Mouse (Mus musculus) G1E (cell line): ENCODE results near the gene Drd2. TPM values are rescaled to one million over a fixed set of nuclear protein-coding genes. Genes with fewer than 3 reads are reported as not detected.

Experiments used
- ATAC-seq: 2 replicates; pipeline ENCODE4 v1.8.0; 2016; ENCODE audit warnings: mild to moderate bottlenecking; ENCODE audit not compliant: insufficient number of reproducible peaks, poor library complexity, low FRiP score, severe bottlenecking; ENCODE audit errors: extremely low read depth
- DNase-seq: peaks from one replicate; pipeline ENCODE4 v3.0.0; 2012; ENCODE audit warnings: low spot score
- H3K27me3 ChIP-seq: 2 replicates; pipeline ENCODE4 v1.6.1; 2012; ENCODE audit warnings: mild to moderate bottlenecking, low read length, inconsistent platforms; ENCODE audit not compliant: insufficient read depth
- H3K36me3 ChIP-seq: replicated peaks from 2 replicates; pipeline ENCODE3; 2012; ENCODE audit warnings: mild to moderate bottlenecking, inconsistent platforms
- H3K4me1 ChIP-seq: 2 replicates; pipeline ENCODE4 v1.6.1; 2012; ENCODE audit warnings: low read depth, low read length, inconsistent platforms, mixed read lengths; ENCODE audit not compliant: insufficient read depth
- H3K4me3 ChIP-seq: 2 replicates; pipeline ENCODE4 v1.5.1; 2012; ENCODE audit warnings: low read depth, mild to moderate bottlenecking, inconsistent platforms, low read length, moderate library complexity, mixed read lengths
- H3K9me3 ChIP-seq: replicated peaks from 2 replicates; pipeline ENCODE4 v1.6.1; 2012; ENCODE audit warnings: inconsistent platforms
- CTCF ChIP-seq: IDR thresholded peaks from 2 replicates; pipeline ENCODE4 v1.5.1; 2012; ENCODE audit warnings: low read depth, low read length, inconsistent platforms, mixed read lengths
- GATA1 ChIP-seq: IDR thresholded peaks from 2 replicates; pipeline ENCODE4 v1.6.1; 2012; ENCODE audit warnings: borderline replicate concordance, low read length, inconsistent platforms, mixed read lengths
- GATA2 ChIP-seq: IDR thresholded peaks from 2 replicates; pipeline ENCODE4 v1.6.1; 2012; ENCODE audit warnings: low read depth, low read length, inconsistent platforms, borderline replicate concordance
- POLR2AphosphoS5 ChIP-seq: IDR thresholded peaks from 2 replicates; pipeline ENCODE4 v1.6.1; 2012; ENCODE audit warnings: low read depth, low read length, inconsistent platforms; ENCODE audit not compliant: insufficient replicate concordance
- TAL1 ChIP-seq: conservative IDR thresholded peaks from 2 replicates; pipeline ENCODE4 v1.6.1; 2012; ENCODE audit warnings: low read depth, low read length, inconsistent platforms, mixed read lengths
- polyA plus RNA-seq: library from polyadenylated mRNA; stranded (reverse); fragments of >175 nt; gene quantifications from 2 replicates; pipeline ENCODE4 v1.2.3, GENCODE M21; 2012
- total RNA-seq, 2 experiments: library from RNA; stranded (forward) in 1 of 2; stranded (reverse) in 1 of 2; fragments of 200-1000 nt in 1 of 2; fragments of >200 nt in 1 of 2; fragmentation: Nextera tagmentation in 1 of 2; gene quantifications; 2 replicates each; pipeline ENCODE4 v1.2.3; 2014 to 2017

Gene Drd2
- total and polyA plus RNA-seq, 3 experiments: 0.11 TPM; not detected in 2

GRCm38 (mm10) chr9:49426921-49427320 is 86.5 kb downstream of the Drd2 start, which contains the start of gene Ankk1:
Ankk1 (minus strand) TSS chr9:49427021.
- no peak within 1 kb of the TSS for H3K4me3 ChIP-seq
- H3K4me1 ChIP-seq: no peaks in the 10 kb centered on the region
- H3K27me3 ChIP-seq: no peaks in the 10 kb centered on the region
- no peak for ATAC-seq
- H3K36me3 ChIP-seq: no peaks in the 10 kb centered on the region
- DNase-seq: no peak
- TF ChIP-seq TAL1 (no peak), GATA1 (no peak), GATA2 (no peak), POLR2AphosphoS5 (no peak), CTCF (no peak)
- no peaks in the 10 kb centered on the region for H3K9me3 ChIP-seq

DNA sequence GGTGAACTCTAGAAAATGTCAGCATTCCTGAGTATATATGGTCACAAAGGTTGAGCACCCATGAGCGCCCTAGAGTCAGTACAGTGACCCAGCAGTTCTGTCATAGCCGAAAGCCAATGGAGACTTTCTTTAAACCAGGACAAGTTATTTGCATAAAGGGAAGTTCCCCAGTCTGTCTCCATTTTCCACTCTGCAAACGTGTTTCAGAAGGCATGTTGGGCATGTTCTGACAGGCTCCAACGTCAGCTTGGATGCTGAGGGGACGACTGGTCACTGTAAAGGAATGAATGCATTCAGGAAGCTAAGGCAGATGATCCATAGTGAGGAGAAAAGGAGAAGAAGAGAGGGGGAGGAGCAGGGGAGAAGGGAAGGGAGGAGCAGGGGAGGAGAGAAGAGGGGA is 87.1 kb downstream of the Drd2 start:
- H3K36me3 ChIP-seq: no peaks in the 10 kb centered on the region
- no peaks in the 10 kb centered on the region for H3K27me3 ChIP-seq
- DNase-seq (no peak), ATAC-seq (no peak)
- no peak overlapping the region for H3K4me3 ChIP-seq
- no peaks in the 10 kb centered on the region for H3K4me1 ChIP-seq
- no peaks in the 10 kb centered on the region for H3K9me3 ChIP-seq
- TF ChIP-seq POLR2AphosphoS5 (no peak), GATA2 (no peak), GATA1 (no peak), TAL1 (no peak), CTCF (no peak)

DNA sequence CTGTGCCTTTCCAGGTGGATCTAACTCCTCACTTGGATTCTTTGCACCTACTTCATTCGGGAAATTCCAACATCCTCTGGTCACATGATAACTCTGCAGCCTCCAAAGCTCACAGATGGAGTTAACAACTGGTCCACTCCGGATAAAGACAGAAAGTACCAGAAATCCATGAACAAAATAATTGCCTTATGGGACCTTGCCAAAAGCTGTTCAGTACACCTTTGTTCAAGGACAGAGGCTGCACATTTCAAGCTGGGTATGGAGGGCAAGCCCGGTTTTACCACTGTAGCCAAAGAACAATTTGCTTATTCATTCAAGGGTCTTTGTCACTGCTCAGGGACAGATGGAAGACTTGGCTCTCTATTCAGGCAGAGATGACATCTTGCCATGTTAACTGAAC is 102.2 kb downstream of the Drd2 start:
- DNase-seq (no peak), ATAC-seq (no peak)
- no peaks in the 10 kb centered on the region for H3K27me3 ChIP-seq
- no peaks in the 10 kb centered on the region for H3K9me3 ChIP-seq
- TF ChIP-seq GATA1 (no peak), POLR2AphosphoS5 (no peak), CTCF (no peak), TAL1 (no peak), GATA2 (no peak)
- no peak overlapping the region for H3K4me3 ChIP-seq
- H3K4me1 ChIP-seq: no peaks in the 10 kb centered on the region
- H3K36me3 ChIP-seq: no peaks in the 10 kb centered on the region

DNA sequence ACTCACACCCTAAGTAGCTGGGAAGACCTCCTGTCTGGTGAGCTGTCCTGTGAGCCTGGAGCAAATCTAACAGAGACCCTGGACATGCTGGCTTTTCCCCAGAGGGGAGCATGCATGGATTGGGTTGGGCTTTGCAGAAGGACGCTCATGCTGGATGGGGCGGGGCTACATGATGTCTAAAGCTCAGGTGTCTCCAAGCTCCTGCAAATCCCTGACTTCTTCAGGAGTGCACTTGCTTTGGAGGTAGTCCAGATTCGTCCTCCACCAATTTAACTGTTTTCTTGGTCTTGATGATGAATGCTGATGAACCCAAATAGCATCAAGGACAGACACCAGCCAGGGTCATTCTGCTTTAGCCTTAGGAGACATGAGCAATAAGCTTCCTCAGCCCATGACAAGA is 110.1 kb downstream of the Drd2 start:
- no peaks in the 10 kb centered on the region for H3K4me1 ChIP-seq
- no peaks in the 10 kb centered on the region for H3K36me3 ChIP-seq
- H3K27me3 ChIP-seq: no peaks in the 10 kb centered on the region
- H3K4me3 ChIP-seq: no peak overlapping the region
- no peak for TF ChIP-seq CTCF
- no peak for TF ChIP-seq GATA2
- TF ChIP-seq TAL1: no peak
- no peak for TF ChIP-seq GATA1
- TF ChIP-seq POLR2AphosphoS5: no peak
- ATAC-seq (no peak), DNase-seq (no peak)
- no peaks in the 10 kb centered on the region; the same call in 1 of the 2 replicates for H3K9me3 ChIP-seq

DNA sequence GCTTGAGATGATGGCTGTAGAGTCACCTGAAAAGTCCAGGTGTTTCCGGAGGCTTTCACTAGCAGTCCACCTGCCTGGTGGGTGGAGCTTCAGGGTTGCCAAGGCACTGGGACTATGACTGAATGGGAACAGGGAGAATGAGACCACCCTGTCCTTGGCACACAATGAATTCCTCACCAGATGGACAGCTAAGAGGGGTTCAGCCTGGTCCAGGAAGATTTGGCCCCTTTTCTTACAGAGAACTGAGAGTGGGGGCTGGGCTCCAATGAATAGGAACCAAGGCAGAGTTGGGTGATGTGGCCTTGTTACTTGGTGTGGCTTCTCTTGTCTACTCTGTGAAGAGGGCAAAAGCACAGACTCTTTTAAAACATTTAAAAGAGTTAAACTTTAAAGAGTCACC is 112.0 kb downstream of the Drd2 start:
- ATAC-seq: no peak
- Histone ChIP-seq H3K4me1 (no peaks in the 10 kb centered on the region), H3K36me3 (no peaks in the 10 kb centered on the region), H3K9me3 (no peaks in the 10 kb centered on the region; the same call in 1 of the 2 replicates), H3K4me3 (no peak overlapping the region), H3K27me3 (no peaks in the 10 kb centered on the region)
- DNase-seq: no peak
- TF ChIP-seq CTCF: no peak
- no peak for TF ChIP-seq GATA2
- TF ChIP-seq TAL1: no peak
- no peak for TF ChIP-seq GATA1
- TF ChIP-seq POLR2AphosphoS5: no peak

DNA sequence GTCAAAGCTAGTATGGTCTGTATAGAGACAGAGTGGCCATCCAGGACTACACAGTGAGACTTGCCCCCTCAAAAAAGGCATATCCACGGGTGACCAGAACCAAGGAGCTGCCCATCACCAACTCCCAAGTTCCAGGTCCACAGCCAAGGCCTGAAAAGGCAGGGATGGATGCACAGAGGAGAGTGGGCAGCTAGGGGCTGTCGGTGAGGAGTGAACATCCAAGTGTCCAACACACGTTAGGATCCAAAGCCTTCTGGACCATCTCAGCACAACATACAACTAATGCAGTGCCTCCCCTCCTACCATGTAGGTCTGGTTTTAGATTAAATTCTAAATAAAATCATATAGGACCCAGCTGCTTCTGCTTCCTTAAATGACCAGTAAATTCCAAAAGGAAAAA is 115.7 kb downstream of the Drd2 start:
- TF ChIP-seq CTCF (no peak), GATA1 (no peak), TAL1 (no peak), POLR2AphosphoS5 (no peak), GATA2 (no peak)
- ATAC-seq: no peak
- no peaks in the 10 kb centered on the region; the same call in 1 of the 2 replicates for H3K9me3 ChIP-seq

More for the DNA sequence above, 115.7 kb downstream of the Drd2 start:
- DNase-seq: no peak
- no peaks in the 10 kb centered on the region for H3K27me3 ChIP-seq
- H3K4me3 ChIP-seq: no peak overlapping the region
- no peaks in the 10 kb centered on the region for H3K4me1 ChIP-seq
- H3K36me3 ChIP-seq: no peaks in the 10 kb centered on the region

Other genes starting within 250 kb of the Drd2 start
- not detected in 2 replicates for gene Gm4894, start 90.1 kb upstream of the Drd2 start, total RNA-seq (2014; fragmentation: Nextera tagmentation)
- gene Gm4894, start 90.1 kb upstream of the Drd2 start, total RNA-seq (2017): 0.11 and 0.23 TPM in 2 replicates
- not detected in 2 replicates for gene Gm4894, start 90.1 kb upstream of the Drd2 start, polyA plus RNA-seq
- gene Ankk1, start 86.4 kb downstream of the Drd2 start, total RNA-seq (2014; fragmentation: Nextera tagmentation): not detected in 2 replicates
- gene Ankk1, start 86.4 kb downstream of the Drd2 start, total RNA-seq (2017): 0.05 TPM in 1 of 2 replicates, not detected in the other
- gene Ankk1, start 86.4 kb downstream of the Drd2 start, polyA plus RNA-seq: not detected in 2 replicates
- 0.98 TPM in 1 of 2 replicates, not detected in the other for gene Ttc12, start 145.6 kb downstream of the Drd2 start, total RNA-seq (2014; fragmentation: Nextera tagmentation)
- 0.98 and 1.6 TPM in 2 replicates for gene Ttc12, start 145.6 kb downstream of the Drd2 start, total RNA-seq (2017)
- not detected in 2 replicates for gene Ttc12, start 145.6 kb downstream of the Drd2 start, polyA plus RNA-seq